Mouse (Mus musculus): ENCODE data around the gene Kif17. TPM values are rescaled to one million over a fixed set of nuclear protein-coding genes. Genes with fewer than 3 reads are reported as not detected.

Gene Kif17
- polyA plus RNA-seq, 1 experiment from 2014 or later: 2.2 TPM

DNA sequence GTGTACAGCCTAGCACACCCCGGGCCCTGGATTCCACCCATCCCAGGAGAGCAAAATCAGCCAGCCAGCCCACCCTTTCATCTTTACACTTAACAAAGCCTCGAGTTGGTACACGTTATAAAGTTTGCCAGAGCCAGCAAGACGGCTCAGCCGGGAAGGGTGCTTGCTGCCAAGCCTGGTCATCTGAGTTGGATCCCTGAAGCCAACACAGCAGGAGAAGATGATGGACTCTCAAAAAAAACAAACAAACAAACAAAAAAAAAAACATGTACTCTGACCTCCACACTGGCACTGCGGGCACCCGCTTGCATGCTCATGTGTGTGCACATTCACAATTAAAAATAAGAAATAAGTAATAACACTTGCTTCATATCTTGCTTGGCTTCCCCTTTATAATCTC is 91.8 kb downstream of the Kif17 start:
- Histone ChIP-seq H3K4me2 (ENCODE audit: low read length) (no peak overlapping the region), H3K9ac (replicated peaks; ENCODE audit: low read depth, low read length) (no peak overlapping the region), H3K4me3 (replicated peaks; ENCODE audit: low read length) (no peak overlapping the region), H3K36me3 (ENCODE audit: control insufficient read depth, insufficient read depth) (no peaks in the 10 kb centered on the region), H3K27ac (ENCODE audit: low read length) (no peak overlapping the region), H3K4me1 (replicated peaks; ENCODE audit: control insufficient read depth, insufficient read depth, low read length) (no peaks in the 10 kb centered on the region), H3K9me3 (ENCODE audit: control insufficient read depth, low read length) (no peaks in the 10 kb centered on the region), H3K27me3 (replicated peaks; ENCODE audit: control insufficient read depth, insufficient read depth, low read length) (no peaks in the 10 kb centered on the region)
- ATAC-seq: no peak
- WGBS: 61% methylated on average over 7 of the region's 7 CpGs

DNA sequence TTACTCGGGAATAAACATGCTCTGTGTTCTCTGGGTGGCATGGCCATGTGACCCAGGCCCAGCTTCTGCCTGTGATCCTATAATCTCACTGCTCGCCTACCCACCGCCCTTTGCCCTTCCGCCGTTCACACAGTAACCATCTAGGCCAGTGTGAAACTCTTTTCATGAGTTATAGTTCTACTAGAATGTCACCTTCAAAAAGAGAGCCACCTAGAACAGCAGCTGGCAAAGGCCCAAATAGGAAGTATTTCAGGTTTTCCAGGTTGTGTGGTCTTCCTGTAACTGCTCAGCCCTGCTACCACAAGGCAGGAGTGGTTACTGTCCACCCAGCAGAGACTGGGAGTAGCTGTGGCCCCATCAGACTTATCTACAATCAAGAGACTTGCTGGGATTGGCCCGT is 92.5 kb downstream of the Kif17 start:
- Histone ChIP-seq H3K36me3 (ENCODE audit: control insufficient read depth, insufficient read depth) (no peaks in the 10 kb centered on the region), H3K4me1 (replicated peaks; ENCODE audit: control insufficient read depth, insufficient read depth, low read length) (no peaks in the 10 kb centered on the region), H3K9ac (replicated peaks; ENCODE audit: low read depth, low read length) (no peak overlapping the region), H3K27me3 (replicated peaks; ENCODE audit: control insufficient read depth, insufficient read depth, low read length) (no peaks in the 10 kb centered on the region), H3K4me2 (ENCODE audit: low read length) (no peak overlapping the region), H3K9me3 (ENCODE audit: control insufficient read depth, low read length) (no peaks in the 10 kb centered on the region), H3K27ac (ENCODE audit: low read length) (no peak overlapping the region), H3K4me3 (replicated peaks; ENCODE audit: low read length) (no peak overlapping the region)
- ATAC-seq: no peak
- 84% methylated on average over 6 of the region's 6 CpGs for WGBS

DNA sequence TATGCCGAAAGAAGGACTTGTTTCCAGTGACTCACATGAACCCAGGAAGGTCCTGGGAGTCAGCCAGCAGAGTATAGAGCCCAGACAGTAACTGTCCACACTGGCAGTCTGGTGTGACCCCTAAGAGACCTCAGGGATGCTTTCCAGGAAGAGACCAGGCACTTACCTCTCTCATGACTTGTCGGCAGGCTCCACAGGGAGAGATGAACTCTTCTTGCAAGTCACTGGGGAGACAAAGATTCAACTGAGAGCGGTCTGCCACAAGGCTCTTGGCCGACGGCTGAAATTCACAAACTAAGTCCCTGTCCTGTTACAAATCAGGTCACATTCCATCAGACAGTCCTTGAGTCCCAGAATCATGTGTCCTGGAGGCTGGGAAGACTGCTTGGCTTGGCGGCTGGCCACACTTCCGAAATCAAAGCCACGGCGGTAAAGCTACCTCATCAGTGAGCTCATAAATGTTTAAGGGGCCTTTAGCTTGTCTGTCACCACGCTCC is 93.2 kb downstream of the Kif17 start:
- 67% methylated on average over 10 of the region's 10 CpGs for WGBS
- Histone ChIP-seq H3K27ac (ENCODE audit: low read length) (no peak overlapping the region), H3K9me3 (ENCODE audit: control insufficient read depth, low read length) (no peaks in the 10 kb centered on the region), H3K4me1 (replicated peaks; ENCODE audit: control insufficient read depth, insufficient read depth, low read length) (no peaks in the 10 kb centered on the region), H3K36me3 (ENCODE audit: control insufficient read depth, insufficient read depth) (no peaks in the 10 kb centered on the region), H3K4me3 (replicated peaks; ENCODE audit: low read length) (no peak overlapping the region), H3K9ac (replicated peaks; ENCODE audit: low read depth, low read length) (no peak overlapping the region), H3K4me2 (ENCODE audit: low read length) (no peak overlapping the region), H3K27me3 (replicated peaks; ENCODE audit: control insufficient read depth, insufficient read depth, low read length) (no peaks in the 10 kb centered on the region)
- ATAC-seq: no peak

DNA sequence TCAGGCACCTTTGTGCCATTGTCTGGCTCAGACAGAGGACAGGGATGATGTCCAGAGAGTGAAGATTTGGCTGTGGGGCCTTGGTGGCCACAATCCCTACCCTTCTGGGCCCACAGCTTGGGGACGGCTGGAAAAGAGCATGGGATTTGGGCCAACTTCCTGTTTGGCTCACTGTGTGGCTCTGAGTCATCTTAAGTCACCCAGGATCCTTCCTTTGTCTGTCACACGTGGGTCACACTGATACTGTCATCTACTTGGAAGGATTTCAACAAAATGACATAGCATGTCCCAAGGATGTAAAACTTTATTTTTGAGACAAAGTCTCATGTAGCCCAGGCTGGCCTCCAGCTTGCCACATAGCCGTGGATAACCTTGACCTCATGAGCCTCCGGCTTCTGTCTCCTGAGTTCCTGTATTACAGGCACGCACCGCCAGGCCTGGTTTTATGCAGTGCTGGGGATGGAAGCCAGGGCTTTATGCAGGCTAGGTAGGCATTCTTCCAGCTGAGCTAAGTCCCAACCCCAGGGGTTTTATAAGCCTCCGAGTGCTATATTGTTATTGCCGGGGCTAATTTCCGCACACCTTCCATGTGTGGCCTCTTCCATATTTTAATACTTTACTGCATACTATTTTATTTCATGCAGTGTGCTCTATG is 94.8 kb downstream of the Kif17 start:
- Histone ChIP-seq H3K36me3 (ENCODE audit: control insufficient read depth, insufficient read depth) (no peaks in the 10 kb centered on the region), H3K4me1 (replicated peaks; ENCODE audit: control insufficient read depth, insufficient read depth, low read length) (no peaks in the 10 kb centered on the region), H3K9me3 (ENCODE audit: control insufficient read depth, low read length) (no peaks in the 10 kb centered on the region), H3K9ac (replicated peaks; ENCODE audit: low read depth, low read length) (no peak overlapping the region), H3K4me3 (replicated peaks; ENCODE audit: low read length) (no peak overlapping the region), H3K27ac (ENCODE audit: low read length) (no peak overlapping the region), H3K4me2 (ENCODE audit: low read length) (no peak overlapping the region), H3K27me3 (replicated peaks; ENCODE audit: control insufficient read depth, insufficient read depth, low read length) (no peaks in the 10 kb centered on the region)
- ATAC-seq: no peak
- WGBS: 70% methylated on average over 9 of the region's 9 CpGs

DNA sequence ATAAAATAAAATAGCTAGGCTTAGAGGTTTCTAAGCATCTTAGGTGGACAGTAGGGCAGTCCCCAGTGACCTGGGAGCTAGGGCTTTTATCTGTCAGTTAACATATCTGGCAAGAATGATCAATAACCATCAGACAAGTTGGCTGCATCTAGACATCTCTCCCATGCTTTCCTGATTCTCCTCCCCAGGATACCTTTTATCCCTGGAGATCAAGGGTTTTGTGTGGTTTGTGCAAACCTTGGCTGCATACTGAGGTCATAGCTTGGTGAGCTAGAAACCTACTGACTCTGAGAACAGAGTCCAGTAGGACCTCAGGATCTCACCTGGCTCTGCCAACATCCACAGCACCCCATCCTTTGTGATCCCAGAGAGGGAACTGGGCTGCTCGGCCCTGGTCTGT is 97.0 kb downstream of the Kif17 start:
- Histone ChIP-seq H3K9ac (replicated peaks; ENCODE audit: low read depth, low read length) (no peak overlapping the region), H3K27ac (ENCODE audit: low read length) (no peak overlapping the region), H3K36me3 (ENCODE audit: control insufficient read depth, insufficient read depth) (no peaks in the 10 kb centered on the region), H3K27me3 (replicated peaks; ENCODE audit: control insufficient read depth, insufficient read depth, low read length) (no peaks in the 10 kb centered on the region), H3K4me3 (replicated peaks; ENCODE audit: low read length) (no peak overlapping the region), H3K4me2 (ENCODE audit: low read length) (no peak overlapping the region), H3K9me3 (ENCODE audit: control insufficient read depth, low read length) (no peaks in the 10 kb centered on the region), H3K4me1 (replicated peaks; ENCODE audit: control insufficient read depth, insufficient read depth, low read length) (no peaks in the 10 kb centered on the region)
- 68% methylated on average over 1 of the region's 1 CpGs for WGBS
- no peak for ATAC-seq

DNA sequence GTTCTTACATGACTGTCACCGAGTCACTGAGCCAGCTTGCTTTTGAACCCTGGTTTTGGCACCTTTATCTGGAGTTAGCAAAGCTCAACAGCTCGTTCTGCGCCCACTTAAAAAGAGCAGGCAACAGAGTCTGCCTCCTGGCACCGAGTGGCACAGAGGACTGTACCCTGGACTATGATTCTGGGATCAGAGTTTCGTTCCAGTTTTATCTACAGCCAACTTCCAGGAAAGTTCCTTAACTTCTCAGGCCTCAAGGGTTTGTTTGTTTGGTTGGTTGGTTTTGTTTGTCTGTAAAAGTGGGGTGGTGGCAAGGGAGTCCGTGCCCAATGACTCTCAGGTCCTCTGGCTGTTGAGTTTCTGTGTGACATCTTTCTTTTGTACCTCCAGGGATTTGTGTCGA is 98.5 kb downstream of the Kif17 start:
- H3K4me1 ChIP-seq (replicated peaks; ENCODE audit: control insufficient read depth, insufficient read depth, low read length): no peaks in the 10 kb centered on the region
- WGBS: 80% methylated on average over 7 of the region's 7 CpGs

More for the DNA sequence above, 98.5 kb downstream of the Kif17 start:
- H3K36me3 ChIP-seq (ENCODE audit: control insufficient read depth, insufficient read depth): no peaks in the 10 kb centered on the region
- H3K9ac ChIP-seq (replicated peaks; ENCODE audit: low read depth, low read length): no peak overlapping the region
- H3K4me2 ChIP-seq (ENCODE audit: low read length): no peak overlapping the region
- no peaks in the 10 kb centered on the region for H3K27me3 ChIP-seq (replicated peaks; ENCODE audit: control insufficient read depth, insufficient read depth, low read length)
- ATAC-seq: no peak
- no peak overlapping the region for H3K27ac ChIP-seq (ENCODE audit: low read length)
- H3K4me3 ChIP-seq (replicated peaks; ENCODE audit: low read length): no peak overlapping the region
- H3K9me3 ChIP-seq (ENCODE audit: control insufficient read depth, low read length): no peaks in the 10 kb centered on the region

Small RNAs within 50 kb of the gene (microRNA-seq; reads per million reads assigned to microRNA genes)
- gene Gm27646: not detected
- gene Mir7019: 5.0 reads per million, percentile 21 among the genes with 10 or more reads in this experiment

Other genes with a start within 250 kb of the Kif17 start
- gene Hp1bp3, start 34.1 kb upstream of the Kif17 start, polyA plus RNA-seq (2015; fragmentation: Nextera tagmentation; extraction: Ambion mirVana): 233 and 263 TPM in 2 replicates
- 6.1 and 9.8 TPM in 2 replicates for gene Sh2d5, start within 50 bp of the Kif17 start, polyA plus RNA-seq (2015; fragmentation: Nextera tagmentation; extraction: Ambion mirVana)
- 184 and 190 TPM in 2 replicates for gene Ddost, start 54.3 kb downstream of the Kif17 start, polyA plus RNA-seq (2015; fragmentation: Nextera tagmentation; extraction: Ambion mirVana)
- 91.0 and 92.8 TPM in 2 replicates for gene Pink1, start 75.9 kb downstream of the Kif17 start, polyA plus RNA-seq (2015; fragmentation: Nextera tagmentation; extraction: Ambion mirVana)
- gene Cda, start 117.6 kb downstream of the Kif17 start, polyA plus RNA-seq (2015; fragmentation: Nextera tagmentation; extraction: Ambion mirVana): 1.0 and 1.1 TPM in 2 replicates
- gene Fam43b, start 146.1 kb downstream of the Kif17 start, polyA plus RNA-seq (2015; fragmentation: Nextera tagmentation; extraction: Ambion mirVana): 7.7 and 8.4 TPM in 2 replicates
- 18.4 and 20.2 TPM in 2 replicates for gene Mul1, start 184.2 kb downstream of the Kif17 start, polyA plus RNA-seq (2015; fragmentation: Nextera tagmentation; extraction: Ambion mirVana)
- 9.8 and 10.2 TPM in 2 replicates for gene Camk2n1, start 203.9 kb downstream of the Kif17 start, polyA plus RNA-seq (2015; fragmentation: Nextera tagmentation; extraction: Ambion mirVana)

Data from forebrain, embryonic 16.5 days (tissue).